Comparison of ENCODE assay signal across 8 mouse cellular contexts in genomic region chr5:33335273-33335976, GRCm38 (mm10). TPM values are rescaled to one million over a fixed set of nuclear protein-coding genes. Genes with fewer than 3 reads are reported as not detected.
A peak's percentile ranks its signal among the peaks of the same experiment; 100 is the strongest.
DNase-seq lines count a peak whose midpoint lies in the region; ATAC-seq and TF ChIP-seq lines count a peak whose summit lies in the region.

Gene Maea, plus strand, starts transcription at chr5:33335509.

- H3K4me1 ChIP-seq in E14TG2a.4 (replicated peaks; ENCODE audit: low read depth, low read length) = peaks cover 42% of the 10 kb centered on the region
- H3K4me1 ChIP-seq in forebrain, embryonic 12.5 days = peaks cover 18% of the 10 kb centered on the region
- H3K4me1 ChIP-seq in heart, postnatal 0 days (ENCODE audit: control insufficient read depth, insufficient read depth) = peaks cover 22% of the 10 kb centered on the region
- H3K4me1 ChIP-seq in liver, embryonic 16.5 days (ENCODE audit: control insufficient read depth, low read depth, low read length) = peaks cover 20% of the 10 kb centered on the region
- peaks cover 30% of the 10 kb centered on the region for H3K4me1 ChIP-seq in neural tube, embryonic 13.5 days (replicated peaks)
- H3K4me1 ChIP-seq in testis, adult 2 months (ENCODE audit: control insufficient read depth, insufficient read depth, low read length) = peaks cover 7% of the 10 kb centered on the region

- H3K4me2 ChIP-seq in forebrain, embryonic 12.5 days = peak within 1 kb of the TSS; percentile 93
- H3K4me2 ChIP-seq in heart, postnatal 0 days (ENCODE audit: low read depth, low read length) = peak within 1 kb of the TSS; percentile 78
- peak within 1 kb of the TSS; percentile 91 for H3K4me2 ChIP-seq in liver, embryonic 16.5 days (ENCODE audit: low read depth, low read length)
- peak within 1 kb of the TSS; percentile 90 for H3K4me2 ChIP-seq in neural tube, embryonic 13.5 days

- TF ChIP-seq EP300 in heart, postnatal 0 days (IDR thresholded peaks at IDR 0.05; ENCODE audit: low read depth) = peak; percentile 69; the same call in 1 of the 2 replicates

- TF ChIP-seq CTCF in E14TG2a.4 (conservative IDR thresholded peaks at IDR 0.05; ENCODE audit: low read length) = no peak
- TF ChIP-seq CTCF in heart, postnatal 0 days (IDR thresholded peaks at IDR 0.05; ENCODE audit: low read depth) = no peak
- TF ChIP-seq CTCF in testis, adult 2 months (IDR thresholded peaks at IDR 0.05; ENCODE audit: control insufficient read depth, insufficient read depth, insufficient replicate concordance, low read depth, low read length) = 0 out of 2 replicates have a peak, but pooled peaks have one; percentile 3

- H3K27me3 ChIP-seq in E14TG2a.4 (ENCODE audit: insufficient read depth, low read length) = no peaks in the 10 kb centered on the region
- no peaks in the 10 kb centered on the region for H3K27me3 ChIP-seq in forebrain, embryonic 12.5 days
- H3K27me3 ChIP-seq in heart, postnatal 0 days (ENCODE audit: control insufficient read depth, insufficient read depth, low read length) = no peaks in the 10 kb centered on the region
- no peaks in the 10 kb centered on the region for H3K27me3 ChIP-seq in liver, embryonic 16.5 days (ENCODE audit: control insufficient read depth, insufficient read depth, low read depth, low read length)
- no peaks in the 10 kb centered on the region for H3K27me3 ChIP-seq in neural tube, embryonic 13.5 days
- no peaks in the 10 kb centered on the region for H3K27me3 ChIP-seq in testis, adult 2 months (ENCODE audit: control insufficient read depth, insufficient read depth, low read length)

- peak; percentile 93 for DNase-seq in c-Kit-positive CD71-positive TER-119-positive erythroid progenitor cells, embryonic 14.5 days (ENCODE audit: low spot score)
- peak; percentile 97 for DNase-seq in heart, postnatal 0 days (ENCODE audit: low spot score)
- peak; percentile 95 to 98 for DNase-seq in kidney, postnatal 4 days

- peak within 1 kb of the TSS; percentile 96 for H3K9ac ChIP-seq in forebrain, embryonic 12.5 days
- H3K9ac ChIP-seq in heart, postnatal 0 days (replicated peaks; ENCODE audit: low read depth, low read length) = peak within 1 kb of the TSS; percentile 98
- peak within 1 kb of the TSS; percentile 95 for H3K9ac ChIP-seq in liver, embryonic 16.5 days (ENCODE audit: low read depth, low read length)
- H3K9ac ChIP-seq in neural tube, embryonic 13.5 days = peak within 1 kb of the TSS; percentile 99

- ATAC-seq in forebrain, embryonic 12.5 days (ENCODE audit: low FRiP score) = peak; percentile 100
- peak; percentile 100 for ATAC-seq in heart, postnatal 0 days (ENCODE audit: insufficient read depth, low read depth)
- peak; percentile 100 for ATAC-seq in liver, embryonic 16.5 days (ENCODE audit: low read depth)
- ATAC-seq in neural tube, embryonic 13.5 days (ENCODE audit: low read depth) = peak; percentile 100

- H3K9me3 ChIP-seq in E14TG2a.4 (ENCODE audit: low read length) = peaks cover 29% of the 10 kb centered on the region
- 0 out of 2 replicates have a peak, but pooled peaks cover 8% of the 10 kb centered on the region for H3K9me3 ChIP-seq in forebrain, embryonic 12.5 days
- no peaks in the 10 kb centered on the region for H3K9me3 ChIP-seq in heart, postnatal 0 days (replicated peaks; ENCODE audit: control insufficient read depth, low read length)
- no peaks in the 10 kb centered on the region for H3K9me3 ChIP-seq in liver, embryonic 16.5 days (replicated peaks; ENCODE audit: control insufficient read depth, low read length)
- H3K9me3 ChIP-seq in neural tube, embryonic 13.5 days = no peaks in the 10 kb centered on the region

- 2% methylated on average over 68 of the region's 71 CpGs for WGBS in forebrain, embryonic 12.5 days
- under 1% methylated on average over 69 of the region's 71 CpGs for whole genome bisulfite sequencing in heart, postnatal 0 days
- WGBS in liver, embryonic 16.5 days (ENCODE audit: insufficient replicate concordance) = under 1% methylated on average over 71 of the region's 71 CpGs
- under 1% methylated on average over 64 of the region's 71 CpGs for WGBS in neural tube, embryonic 13.5 days

- TF ChIP-seq POLR2A in testis, adult 2 months (IDR thresholded peaks at IDR 0.05; ENCODE audit: control insufficient read depth, low read depth, low read length) = peak; percentile 96

- H3K27ac ChIP-seq in forebrain, embryonic 12.5 days = peak within 1 kb of the TSS; percentile 89
- peak within 1 kb of the TSS; percentile 93 for H3K27ac ChIP-seq in heart, postnatal 0 days (ENCODE audit: low read depth)
- H3K27ac ChIP-seq in liver, embryonic 16.5 days (ENCODE audit: low read length) = peak within 1 kb of the TSS; percentile 81
- peak within 1 kb of the TSS; percentile 90 for H3K27ac ChIP-seq in neural tube, embryonic 13.5 days (replicated peaks)
- peak within 1 kb of the TSS; percentile 98 for H3K27ac ChIP-seq in testis, adult 2 months (ENCODE audit: control insufficient read depth, insufficient read depth, low read depth, low read length)

- H3K36me3 ChIP-seq in E14TG2a.4 (ENCODE audit: insufficient read depth, low read length) = peaks cover 35% of the 10 kb centered on the region
- peaks cover 5% of the 10 kb centered on the region for H3K36me3 ChIP-seq in forebrain, embryonic 12.5 days (replicated peaks)
- H3K36me3 ChIP-seq in heart, postnatal 0 days (replicated peaks; ENCODE audit: control insufficient read depth, insufficient read depth, low read length) = peaks cover 8% of the 10 kb centered on the region; the same call in 1 of the 2 replicates
- no peaks in the 10 kb centered on the region for H3K36me3 ChIP-seq in liver, embryonic 16.5 days (ENCODE audit: control insufficient read depth, insufficient read depth)
- H3K36me3 ChIP-seq in neural tube, embryonic 13.5 days = peaks cover 11% of the 10 kb centered on the region; the same call in 1 of the 2 replicates
- 0 out of 2 replicates have a peak, but pooled peaks cover 1% of the 10 kb centered on the region for H3K36me3 ChIP-seq in testis, adult 2 months (ENCODE audit: control insufficient read depth, insufficient read depth, low read length)

- peak within 1 kb of the TSS; percentile 97 for H3K4me3 ChIP-seq in E14TG2a.4 (replicated peaks; ENCODE audit: low read length)
- peak within 1 kb of the TSS; percentile 100 for H3K4me3 ChIP-seq in forebrain, embryonic 12.5 days (replicated peaks)
- peak within 1 kb of the TSS; percentile 99 for H3K4me3 ChIP-seq in heart, postnatal 0 days (ENCODE audit: low read depth, low read length)
- peak within 1 kb of the TSS; percentile 99 for H3K4me3 ChIP-seq in liver, embryonic 16.5 days (ENCODE audit: low read depth, low read length)
- H3K4me3 ChIP-seq in neural tube, embryonic 13.5 days = peak within 1 kb of the TSS; percentile 100
- peak within 1 kb of the TSS; percentile 96 for H3K4me3 ChIP-seq in testis, adult 2 months (ENCODE audit: control insufficient read depth, low read depth, low read length)

RNA-seq across cellular contexts. Expression of gene Maea, which starts in this region (rescaled TPM):
- polyA plus RNA-seq in forebrain, embryonic 12.5 days (2016; fragmentation: Nextera tagmentation; extraction: Ambion mirVana) = 114 and 115 TPM in 2 replicates
- 166 and 168 TPM in 2 replicates for total RNA-seq in heart, postnatal 0 days (2014; rRNA removed; ENCODE audit: low replicate concordance)
- polyA plus RNA-seq in heart, postnatal 0 days (2015; fragmentation: Nextera tagmentation; extraction: Ambion mirVana) = 122 and 127 TPM in 2 replicates
- 46.2 and 49.6 TPM in 2 replicates for polyA plus RNA-seq in liver, embryonic 16.5 days (2015; fragmentation: Nextera tagmentation; extraction: Ambion mirVana)
- 115 and 123 TPM in 2 replicates for polyA plus RNA-seq in neural tube, embryonic 13.5 days (2015; fragmentation: Nextera tagmentation; extraction: Ambion mirVana)
- polyA plus RNA-seq in testis, adult 2 months (2012; rRNA removed) = 98.3 and 112 TPM in 2 replicates

Comparison
In these comparisons a context has a peak if more than half of its experiments do, and no peak if none do; other contexts are left out.
1. Peak in every context shown above with its lines: DNase-seq, ATAC-seq, H3K4me3 ChIP-seq and H3K27ac ChIP-seq.